Mouse (Mus musculus): Measurements from ENCODE around the gene Krtap24-1. TPM values are rescaled to one million over a fixed set of nuclear protein-coding genes. Genes with fewer than 3 reads are reported as not detected.

Krtap24-1 gene
- polyA plus RNA-seq (2016; fragmentation: Nextera tagmentation; extraction: Ambion mirVana), result not detected in 2 replicates

DNA sequence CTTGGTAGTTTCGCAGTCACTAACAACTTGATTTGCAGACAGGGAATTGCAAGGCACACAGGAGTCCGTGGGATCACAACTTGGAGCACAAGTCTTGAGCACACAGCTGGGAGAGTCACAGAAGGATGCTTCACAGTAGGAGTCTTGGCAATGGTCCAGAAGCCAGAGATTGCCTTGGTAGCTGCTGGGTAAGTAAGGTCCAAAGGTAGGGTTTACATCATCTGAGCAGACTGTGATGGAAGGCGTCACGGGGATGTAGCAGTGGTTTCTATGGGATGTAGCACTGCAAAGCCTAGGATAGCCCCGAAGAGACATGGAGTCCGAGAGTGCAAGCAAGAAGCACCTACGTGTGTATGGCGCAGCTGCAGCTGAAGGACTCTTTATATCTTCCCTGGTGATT, at the start of gene Krtap24-1:
Gene Krtap24-1 (minus strand): TSS at position 358 of the 400 bp plus-strand sequence.
- H3K4me1 ChIP-seq (replicated peaks), result no peaks in the 10 kb centered on the region
- H3K27ac ChIP-seq (ENCODE audit: poor library complexity, severe bottlenecking), result no peak within 1 kb of the TSS
- no peak within 1 kb of the TSS for H3K4me3 ChIP-seq
- H3K4me2 ChIP-seq, result no peak within 1 kb of the TSS
- H3K9me3 ChIP-seq (replicated peaks), result no peaks in the 10 kb centered on the region
- no peaks in the 10 kb centered on the region for H3K27me3 ChIP-seq (replicated peaks)
- no peaks in the 10 kb centered on the region for H3K36me3 ChIP-seq
- ATAC-seq (ENCODE audit: insufficient number of reproducible peaks, low FRiP score), result no peak
- no peak within 1 kb of the TSS for H3K9ac ChIP-seq
- WGBS, result 89% methylated on average over 8 of the region's 8 CpGs

DNA sequence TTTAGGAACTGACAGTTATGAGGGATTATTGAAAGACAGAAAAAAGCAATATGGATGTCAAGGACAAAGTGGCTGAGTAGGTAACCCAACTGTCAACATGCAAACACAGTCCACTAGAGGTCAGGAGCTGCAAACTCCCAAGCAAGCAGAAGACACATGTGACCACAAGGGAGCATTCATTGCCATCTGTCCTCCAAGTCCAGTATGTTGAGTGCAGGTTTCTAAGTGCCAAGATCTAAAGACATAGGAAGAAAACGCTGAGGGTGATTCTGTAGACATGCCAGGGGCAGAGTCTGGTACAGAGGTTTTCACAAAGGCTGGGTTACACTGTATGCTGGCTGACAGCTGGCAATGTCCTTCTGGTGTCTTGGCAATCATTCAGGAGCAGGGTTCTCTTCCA, 45.3 kb upstream of the Krtap24-1 start:
- Histone ChIP-seq H3K27me3 (replicated peaks) (no peaks in the 10 kb centered on the region), H3K9ac (no peak overlapping the region), H3K27ac (ENCODE audit: poor library complexity, severe bottlenecking) (no peak overlapping the region), H3K4me1 (replicated peaks) (no peaks in the 10 kb centered on the region), H3K36me3 (no peaks in the 10 kb centered on the region), H3K9me3 (replicated peaks) (no peaks in the 10 kb centered on the region), H3K4me3 (no peak overlapping the region), H3K4me2 (no peak overlapping the region)
- 57% methylated on average over 1 of the region's 1 CpGs for WGBS
- no peak for ATAC-seq (ENCODE audit: insufficient number of reproducible peaks, low FRiP score)

DNA sequence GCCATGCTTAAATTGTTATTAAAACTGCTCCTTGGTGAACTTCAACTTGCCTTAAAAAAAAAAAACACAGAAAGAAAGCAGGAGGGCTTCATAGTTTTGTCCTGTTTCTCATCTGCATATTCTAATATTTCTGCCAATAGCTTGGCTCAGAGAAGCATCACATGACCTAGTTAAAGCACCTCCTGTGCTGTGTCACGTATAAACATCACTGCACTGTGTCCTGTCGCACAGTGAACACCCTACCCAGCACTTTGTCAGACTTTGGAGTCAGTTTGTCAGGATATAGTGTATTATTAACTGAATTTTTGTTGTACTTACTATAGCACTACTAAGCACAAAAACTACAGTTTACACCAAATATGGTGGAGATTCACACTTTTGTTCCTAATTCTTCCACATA, 39.9 kb upstream of the Krtap24-1 start:
- Histone ChIP-seq H3K9me3 (replicated peaks) (no peaks in the 10 kb centered on the region), H3K4me2 (no peak overlapping the region), H3K27ac (ENCODE audit: poor library complexity, severe bottlenecking) (no peak overlapping the region), H3K27me3 (replicated peaks) (no peaks in the 10 kb centered on the region), H3K4me3 (no peak overlapping the region), H3K9ac (no peak overlapping the region), H3K4me1 (replicated peaks) (no peaks in the 10 kb centered on the region), H3K36me3 (no peaks in the 10 kb centered on the region)
- no peak for ATAC-seq (ENCODE audit: insufficient number of reproducible peaks, low FRiP score)
- WGBS, result 64% methylated on average over 2 of the region's 2 CpGs

DNA sequence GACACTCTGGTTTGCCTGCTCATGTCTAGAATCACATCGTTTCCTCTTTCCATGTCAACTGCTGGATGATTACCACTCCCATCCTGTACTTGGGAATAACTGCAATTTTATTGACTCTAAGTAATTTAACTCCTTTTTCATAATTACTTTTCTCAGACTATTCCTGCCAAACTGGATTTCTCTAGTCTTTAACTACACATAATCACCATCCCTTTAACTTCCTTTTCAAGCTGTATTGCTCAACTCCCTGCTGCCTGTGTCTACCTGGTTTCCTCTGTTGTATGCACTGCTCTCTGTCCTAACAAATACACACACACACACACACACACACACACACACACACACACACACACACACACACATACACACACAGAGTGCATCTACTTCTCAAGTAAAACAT, 39.0 kb upstream of the Krtap24-1 start:
- H3K27ac ChIP-seq (ENCODE audit: poor library complexity, severe bottlenecking), result no peak overlapping the region
- H3K9ac ChIP-seq, result no peak overlapping the region
- H3K4me1 ChIP-seq (replicated peaks), result no peaks in the 10 kb centered on the region
- H3K27me3 ChIP-seq (replicated peaks), result no peaks in the 10 kb centered on the region
- no peaks in the 10 kb centered on the region for H3K9me3 ChIP-seq (replicated peaks)
- no peak for ATAC-seq (ENCODE audit: insufficient number of reproducible peaks, low FRiP score)
- no peak overlapping the region for H3K4me3 ChIP-seq
- 80% methylated on average over 1 of the region's 1 CpGs for WGBS
- H3K4me2 ChIP-seq, result no peak overlapping the region
- no peaks in the 10 kb centered on the region for H3K36me3 ChIP-seq

DNA sequence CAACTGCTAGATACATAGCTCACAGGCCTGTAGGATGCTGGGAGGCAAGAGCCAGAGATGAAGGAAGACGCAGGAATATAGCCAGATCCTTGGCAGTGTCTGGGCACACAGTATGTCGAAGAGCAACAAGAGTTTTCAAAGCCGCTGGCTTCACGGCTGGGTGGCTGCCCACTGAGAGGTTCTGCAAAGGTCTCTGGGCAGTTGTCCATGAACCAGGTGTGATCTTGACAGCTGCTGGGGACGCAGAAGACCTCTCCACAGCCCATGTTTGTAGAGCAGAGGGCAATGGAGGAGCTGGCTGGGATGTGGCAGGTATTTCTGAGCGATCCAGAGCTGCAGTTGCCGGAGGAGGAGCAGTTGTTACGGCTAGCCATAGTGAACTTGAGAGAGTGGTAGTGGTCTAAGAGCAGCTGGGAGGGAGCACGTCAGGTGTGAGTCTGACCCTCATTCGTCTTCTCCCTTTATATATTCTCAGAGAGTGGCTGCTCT, 35.3 kb upstream of the Krtap24-1 start, which contains the start of gene Krtap26-1:
Gene Krtap26-1 (minus strand): TSS at position 439 of the 489 bp plus-strand sequence.
- no peak for ATAC-seq (ENCODE audit: insufficient number of reproducible peaks, low FRiP score)
- Histone ChIP-seq H3K4me1 (replicated peaks) (no peaks in the 10 kb centered on the region), H3K27ac (ENCODE audit: poor library complexity, severe bottlenecking) (no peak within 1 kb of the TSS), H3K9me3 (replicated peaks) (no peaks in the 10 kb centered on the region), H3K36me3 (no peaks in the 10 kb centered on the region), H3K27me3 (replicated peaks) (no peaks in the 10 kb centered on the region), H3K4me2 (no peak within 1 kb of the TSS), H3K4me3 (no peak within 1 kb of the TSS), H3K9ac (no peak within 1 kb of the TSS)
- 80% methylated on average over 10 of the region's 10 CpGs for WGBS

DNA sequence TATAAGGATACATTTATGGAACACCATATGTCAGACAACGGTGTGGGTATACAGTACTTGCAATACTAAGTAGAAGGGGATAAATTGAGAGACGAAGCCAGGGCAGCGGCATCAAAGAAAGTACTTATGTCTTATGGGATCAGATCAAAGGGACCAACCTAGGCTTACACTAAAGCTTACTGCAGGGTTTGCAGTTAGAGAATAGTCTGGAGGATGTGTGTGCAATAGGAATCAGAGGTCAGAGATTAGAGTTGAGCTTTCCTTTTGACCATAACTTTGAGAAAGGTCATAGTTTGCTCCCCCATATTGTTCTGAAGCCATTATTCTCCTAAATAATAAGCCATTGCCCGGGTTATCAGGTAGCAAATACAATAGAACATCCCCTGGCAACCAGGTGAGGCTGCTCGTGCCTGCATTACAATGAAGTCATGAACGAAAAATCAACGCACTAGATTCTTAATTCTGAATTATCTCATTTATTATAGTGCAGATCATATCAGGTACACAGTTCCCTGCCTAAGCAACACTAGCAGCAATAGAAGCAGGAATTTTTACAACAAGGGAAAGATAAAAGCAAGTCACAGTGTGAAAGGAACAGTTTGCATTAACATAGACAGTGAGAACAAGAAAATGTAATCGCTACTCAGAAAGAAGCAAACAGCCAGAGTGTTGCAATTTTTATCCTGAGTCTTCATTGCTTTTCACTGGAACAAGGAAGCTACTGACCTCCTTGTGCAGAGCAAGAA, 34.5 kb upstream of the Krtap24-1 start:
- no peak for ATAC-seq (ENCODE audit: insufficient number of reproducible peaks, low FRiP score)

DNA sequence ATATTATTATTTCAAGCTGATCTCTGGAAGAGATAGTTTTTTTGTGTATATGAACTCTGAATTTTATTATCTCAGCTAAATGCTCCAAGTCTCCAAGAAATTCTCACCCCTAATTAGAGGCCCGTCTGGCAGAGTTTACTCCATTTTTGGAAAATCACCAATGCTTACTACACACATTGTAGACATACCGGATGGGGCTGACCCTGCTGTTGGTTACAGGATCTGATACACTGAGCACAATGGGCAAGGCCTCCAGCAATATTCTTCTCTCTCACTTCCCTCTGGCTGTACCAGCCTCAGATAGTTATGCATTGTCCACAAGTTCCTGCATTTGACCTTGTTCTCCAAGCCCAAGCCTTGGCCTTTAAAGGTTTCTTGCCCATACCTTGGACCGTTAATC, 28.0 kb upstream of the Krtap24-1 start:
- H3K9me3 ChIP-seq (replicated peaks), result no peaks in the 10 kb centered on the region
- no peak overlapping the region for H3K4me3 ChIP-seq
- H3K27me3 ChIP-seq (replicated peaks), result no peaks in the 10 kb centered on the region
- peaks cover 1% of the 10 kb centered on the region; the same call in 1 of the 2 replicates for H3K4me1 ChIP-seq (replicated peaks)
- H3K36me3 ChIP-seq, result no peaks in the 10 kb centered on the region
- no peak overlapping the region for H3K9ac ChIP-seq
- H3K27ac ChIP-seq (ENCODE audit: poor library complexity, severe bottlenecking), result no peak overlapping the region
- H3K4me2 ChIP-seq, result no peak overlapping the region
- no peak for ATAC-seq (ENCODE audit: insufficient number of reproducible peaks, low FRiP score)
- WGBS, result 81% methylated on average over 3 of the region's 3 CpGs

More for the DNA sequence above, 34.5 kb upstream of the Krtap24-1 start:
- Histone ChIP-seq H3K27me3 (replicated peaks) (no peaks in the 10 kb centered on the region), H3K36me3 (no peaks in the 10 kb centered on the region), H3K27ac (ENCODE audit: poor library complexity, severe bottlenecking) (no peak overlapping the region), H3K9ac (no peak overlapping the region), H3K9me3 (replicated peaks) (no peaks in the 10 kb centered on the region), H3K4me2 (no peak overlapping the region), H3K4me1 (replicated peaks) (no peaks in the 10 kb centered on the region), H3K4me3 (no peak overlapping the region)
- 86% methylated on average over 8 of the region's 8 CpGs for WGBS

DNA sequence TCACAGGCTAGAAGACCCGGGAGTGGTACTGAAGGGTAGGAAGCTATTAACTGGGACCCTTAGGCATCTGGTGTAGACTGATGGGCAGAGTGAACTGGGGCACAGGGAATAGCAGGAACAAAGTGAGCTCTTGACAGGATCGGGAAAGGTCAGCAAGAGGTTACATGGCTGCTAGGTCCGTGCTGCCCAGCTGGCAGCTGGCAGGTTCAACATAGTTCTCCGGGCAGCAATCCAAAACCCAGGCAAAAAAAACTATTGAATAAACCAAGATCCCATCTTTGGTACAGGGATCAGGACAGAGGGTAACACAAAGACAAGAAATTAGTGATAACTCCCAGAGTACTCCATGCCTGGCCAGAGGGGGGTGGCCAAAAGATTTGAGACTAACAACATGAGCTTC, 23.1 kb upstream of the Krtap24-1 start:
- H3K9ac ChIP-seq, result no peak overlapping the region
- H3K36me3 ChIP-seq, result no peaks in the 10 kb centered on the region
- ATAC-seq (ENCODE audit: insufficient number of reproducible peaks, low FRiP score), result no peak
- no peaks in the 10 kb centered on the region for H3K9me3 ChIP-seq (replicated peaks)
- H3K27ac ChIP-seq (ENCODE audit: poor library complexity, severe bottlenecking), result no peak overlapping the region
- H3K4me2 ChIP-seq, result no peak overlapping the region
- H3K27me3 ChIP-seq (replicated peaks), result no peaks in the 10 kb centered on the region
- H3K4me1 ChIP-seq (replicated peaks), result peaks cover 4% of the 10 kb centered on the region; the same call in 1 of the 2 replicates
- no peak overlapping the region for H3K4me3 ChIP-seq
- 58% methylated on average over 4 of the region's 4 CpGs for WGBS

DNA sequence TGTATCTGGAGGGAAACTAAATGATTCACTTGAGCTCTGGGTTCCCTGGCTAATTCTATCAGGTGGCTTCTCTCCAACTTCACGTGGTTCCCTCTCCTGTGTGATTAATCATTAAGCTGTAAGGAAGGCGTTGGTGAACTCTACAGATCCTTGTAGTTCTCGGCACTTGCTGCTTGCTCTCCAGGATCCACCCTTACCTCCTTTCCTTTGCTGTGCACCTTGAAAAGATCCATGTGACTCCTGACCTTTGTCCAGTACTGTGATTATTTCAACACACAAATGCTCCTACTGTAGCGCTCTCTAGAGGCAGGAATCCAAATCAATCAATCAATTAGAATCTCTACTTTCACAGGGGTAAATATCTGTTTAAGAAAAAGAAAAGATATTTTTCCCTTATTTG, 19.4 kb upstream of the Krtap24-1 start:
- WGBS, result 77% methylated on average over 4 of the region's 4 CpGs
- Histone ChIP-seq H3K9ac (no peak overlapping the region), H3K4me2 (no peak overlapping the region)

DNA sequence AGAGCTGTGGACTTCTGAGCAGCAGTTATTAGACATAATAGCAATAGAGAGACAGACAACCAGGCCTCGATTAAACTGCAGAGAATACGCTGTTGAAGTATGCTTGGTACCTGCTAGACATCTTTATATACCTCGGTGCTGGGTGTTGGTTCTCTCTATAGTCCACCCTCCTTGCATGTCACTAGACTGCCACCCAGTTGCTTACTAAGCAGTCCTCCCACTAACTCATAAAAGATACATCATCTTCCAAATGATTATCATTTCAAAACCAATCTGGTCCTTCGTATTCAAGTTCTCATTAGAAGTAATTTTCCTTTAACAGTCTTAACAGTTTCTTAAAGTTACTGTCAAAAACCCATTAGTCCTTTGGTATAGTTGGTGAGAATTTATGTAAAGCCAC, 15.5 kb upstream of the Krtap24-1 start, which contains the start of gene 2310079G19Rik:
Gene 2310079G19Rik (minus strand): TSS at position 101 of the 400 bp plus-strand sequence.
- Histone ChIP-seq H3K27ac (ENCODE audit: poor library complexity, severe bottlenecking) (no peak within 1 kb of the TSS), H3K9ac (no peak within 1 kb of the TSS), H3K4me2 (no peak within 1 kb of the TSS), H3K4me1 (replicated peaks) (no peaks in the 10 kb centered on the region), H3K4me3 (no peak within 1 kb of the TSS), H3K36me3 (no peaks in the 10 kb centered on the region), H3K27me3 (replicated peaks) (no peaks in the 10 kb centered on the region), H3K9me3 (replicated peaks) (no peaks in the 10 kb centered on the region)
- 83% methylated on average over 4 of the region's 4 CpGs for WGBS
- ATAC-seq (ENCODE audit: insufficient number of reproducible peaks, low FRiP score), result no peak

More for the DNA sequence above, 19.4 kb upstream of the Krtap24-1 start:
- Histone ChIP-seq H3K27ac (ENCODE audit: poor library complexity, severe bottlenecking) (no peak overlapping the region), H3K36me3 (no peaks in the 10 kb centered on the region), H3K27me3 (replicated peaks) (no peaks in the 10 kb centered on the region), H3K9me3 (replicated peaks) (no peaks in the 10 kb centered on the region), H3K4me3 (no peak overlapping the region), H3K4me1 (replicated peaks) (peaks cover 4% of the 10 kb centered on the region; the same call in 1 of the 2 replicates)
- ATAC-seq (ENCODE audit: insufficient number of reproducible peaks, low FRiP score), result no peak

DNA sequence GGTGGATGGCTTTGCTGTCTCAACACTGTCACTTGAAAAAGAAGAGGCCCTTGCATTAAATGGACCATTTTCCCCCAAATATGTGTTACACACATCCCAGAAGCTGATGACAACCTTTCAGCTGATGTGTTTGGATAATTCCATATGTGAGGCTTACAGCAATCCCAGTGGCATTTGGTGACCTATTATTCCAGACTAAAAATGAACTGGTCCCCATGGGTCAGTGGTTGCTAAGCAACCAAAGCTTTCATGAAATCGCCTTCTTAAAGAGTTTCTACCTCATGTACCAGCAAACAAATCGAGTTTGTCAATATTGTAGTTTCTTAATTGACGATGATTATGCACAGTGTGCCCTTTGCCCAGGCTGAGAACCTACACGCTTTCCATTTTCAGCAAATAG, 633 bp upstream of the Krtap24-1 start:
- Histone ChIP-seq H3K4me3 (no peak overlapping the region), H3K27me3 (replicated peaks) (no peaks in the 10 kb centered on the region), H3K36me3 (no peaks in the 10 kb centered on the region), H3K27ac (ENCODE audit: poor library complexity, severe bottlenecking) (no peak overlapping the region), H3K4me2 (no peak overlapping the region), H3K9me3 (replicated peaks) (no peaks in the 10 kb centered on the region), H3K9ac (no peak overlapping the region), H3K4me1 (replicated peaks) (no peaks in the 10 kb centered on the region)
- WGBS, result 74% methylated on average over 4 of the region's 4 CpGs
- ATAC-seq (ENCODE audit: insufficient number of reproducible peaks, low FRiP score), result no peak

Data from heart, embryonic 12.5 days (tissue).